Mouse (Mus musculus): ENCODE data around the gene Fam149b.
A peak's percentile ranks its signal among the peaks of the same experiment; 100 is the strongest.

The Fam149b gene

DNA sequence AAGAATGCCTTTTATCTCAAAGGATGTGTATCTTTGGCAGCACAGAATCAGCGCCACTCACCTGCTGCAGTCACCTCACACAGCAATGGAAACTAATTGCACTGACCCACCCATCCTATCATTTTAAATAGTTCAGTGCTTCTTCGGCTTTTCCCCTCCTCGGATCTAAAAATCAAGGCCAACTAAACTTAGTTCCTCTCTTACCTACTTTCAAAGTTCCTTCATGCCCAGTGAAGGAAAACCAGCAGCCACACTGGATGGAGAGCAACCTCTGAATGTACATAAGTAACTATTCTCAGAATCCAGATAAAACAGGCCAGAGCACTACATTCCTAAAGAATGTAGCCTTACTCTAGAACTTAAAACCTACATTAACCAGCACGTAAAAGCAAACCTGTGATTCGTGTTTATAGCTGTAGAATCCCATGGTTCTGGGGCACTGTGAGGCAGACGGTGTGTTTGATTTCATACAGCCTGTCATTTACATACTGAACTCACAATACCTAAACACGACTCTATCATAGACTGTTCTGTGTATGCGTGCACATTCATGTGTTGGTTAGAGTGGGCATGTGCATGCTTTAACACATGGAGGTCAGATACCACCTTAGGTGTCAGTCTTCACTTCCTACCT, 41.6 kb downstream of the Fam149b start:
- DNase-seq (ENCODE audit: low spot score in 2 of 2), result no peak

DNA sequence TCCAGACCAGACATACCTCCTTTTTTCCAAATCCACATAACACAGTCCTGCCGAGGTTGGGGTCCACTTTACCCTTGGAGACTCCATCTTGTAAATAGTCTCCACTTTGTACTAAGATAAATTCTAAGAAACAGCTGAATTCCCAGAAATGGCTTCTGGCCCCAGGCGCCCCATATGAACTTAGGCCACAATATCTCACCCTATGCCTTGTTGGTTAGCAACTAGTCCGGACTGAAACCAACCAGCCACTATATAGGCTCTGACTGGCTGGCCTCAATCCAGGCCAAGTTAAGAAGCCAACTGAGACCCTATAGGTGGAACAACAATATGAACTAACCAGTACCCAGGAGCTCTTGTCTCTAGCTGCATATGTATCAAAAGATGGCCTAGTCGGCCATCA, 44.4 kb downstream of the Fam149b start:
- DNase-seq (ENCODE audit: low spot score in 2 of 2), result no peak

DNA sequence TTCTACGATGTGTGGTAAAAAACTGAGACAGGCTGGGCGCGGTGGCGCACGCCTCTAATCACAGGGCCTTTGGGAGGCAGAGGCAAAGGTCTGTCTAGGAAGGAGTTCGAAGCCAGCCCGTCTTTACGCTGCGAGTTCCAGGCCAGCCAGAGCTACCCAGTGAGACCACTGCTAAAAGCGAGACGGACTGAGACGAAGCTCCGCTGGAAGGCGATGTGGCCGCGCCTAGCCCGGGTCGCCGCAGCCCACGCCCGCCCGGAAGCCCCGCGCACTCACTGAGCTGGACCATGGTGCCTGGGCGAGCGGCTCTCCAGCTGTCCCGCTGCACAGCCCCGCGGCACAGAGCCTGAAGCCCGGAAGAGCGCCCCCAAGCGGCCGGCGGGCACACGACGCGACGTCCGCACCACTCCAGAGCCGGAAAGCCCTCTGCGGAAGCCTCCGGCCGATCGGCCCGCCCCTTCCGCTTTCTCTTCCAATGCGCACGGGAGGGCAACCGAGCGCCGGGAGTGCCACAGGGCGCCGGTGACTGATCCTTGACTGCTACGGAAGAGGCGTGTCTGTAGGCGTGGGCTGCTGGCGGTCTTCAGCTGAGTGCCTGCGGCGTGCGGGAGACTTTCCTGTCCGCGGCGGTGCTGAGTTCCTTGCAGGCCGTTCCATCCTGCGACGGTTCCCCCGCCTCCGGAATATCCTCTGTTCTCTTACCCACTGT, 45.4 kb downstream of the Fam149b start, which contains the start of gene Mrps16:
TSS of gene Mrps16 (minus strand) at position 430 of the 709 bp plus-strand sequence.
- peak; percentile 89 to 95 for DNase-seq (ENCODE audit: low spot score in 2 of 2)

DNA sequence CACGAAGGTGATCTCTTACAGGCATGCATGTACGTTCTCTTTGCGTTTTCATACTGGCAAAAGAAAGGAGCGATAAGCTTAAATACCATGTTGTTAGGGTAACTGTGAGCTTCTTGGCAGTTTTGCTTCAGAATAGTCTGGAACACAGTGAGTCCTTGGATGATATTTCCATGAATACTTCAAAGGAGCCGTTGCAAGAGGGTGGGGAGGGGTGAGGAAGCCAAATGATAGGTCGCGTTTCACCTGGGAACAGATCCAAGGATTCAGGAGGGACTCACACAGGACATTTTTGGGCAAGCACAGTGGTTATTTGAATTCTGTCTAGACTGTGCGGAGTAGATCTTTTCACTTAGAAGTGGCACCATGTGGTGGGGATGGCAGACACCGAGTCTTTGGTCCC, 49.3 kb downstream of the Fam149b start:
- DNase-seq (ENCODE audit: low spot score in 2 of 2), result no peak

DNA sequence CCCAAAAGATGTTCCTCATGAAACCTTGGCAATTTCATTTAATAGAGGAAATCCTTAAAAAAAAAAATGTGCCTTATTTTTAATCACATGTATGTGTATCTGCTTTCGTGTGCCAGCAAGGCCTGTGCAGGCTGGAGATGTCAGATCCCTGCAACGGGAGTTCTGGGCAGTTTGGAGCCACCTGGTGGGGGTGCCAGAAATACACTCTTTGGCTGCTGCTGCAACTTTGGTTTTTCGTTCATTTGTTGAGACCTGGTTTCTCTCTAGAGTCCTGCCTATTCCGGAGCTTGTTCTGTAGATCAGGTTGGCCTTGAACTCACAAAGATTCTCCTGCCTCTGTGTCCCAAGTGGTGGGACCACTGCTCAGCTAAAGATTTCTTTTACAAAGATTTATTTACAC, 50.9 kb downstream of the Fam149b start:
- no peak for DNase-seq (ENCODE audit: low spot score in 2 of 2)

DNA sequence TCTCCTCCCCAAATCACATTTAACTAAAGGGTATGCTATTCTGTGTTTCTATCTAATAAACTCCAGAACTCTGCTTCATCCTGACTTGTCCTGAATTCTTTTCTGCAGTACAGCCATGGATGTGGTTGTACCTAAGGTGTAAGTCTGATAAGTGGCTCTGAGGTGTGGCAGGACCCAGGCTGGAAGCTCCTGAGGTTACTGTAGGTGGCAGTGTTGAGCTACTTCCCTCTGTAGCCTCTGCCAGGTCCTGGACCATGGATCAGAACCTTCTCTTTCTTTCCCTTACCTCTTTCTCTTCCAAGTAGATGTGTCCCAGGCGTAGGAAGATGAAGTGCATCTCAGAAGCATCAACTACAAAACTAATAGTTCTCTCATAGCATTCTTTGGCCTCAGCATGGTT, 52.1 kb downstream of the Fam149b start:
- DNase-seq (ENCODE audit: low spot score in 2 of 2), result peak in 1 of 2 experiments; percentile 52

DNA sequence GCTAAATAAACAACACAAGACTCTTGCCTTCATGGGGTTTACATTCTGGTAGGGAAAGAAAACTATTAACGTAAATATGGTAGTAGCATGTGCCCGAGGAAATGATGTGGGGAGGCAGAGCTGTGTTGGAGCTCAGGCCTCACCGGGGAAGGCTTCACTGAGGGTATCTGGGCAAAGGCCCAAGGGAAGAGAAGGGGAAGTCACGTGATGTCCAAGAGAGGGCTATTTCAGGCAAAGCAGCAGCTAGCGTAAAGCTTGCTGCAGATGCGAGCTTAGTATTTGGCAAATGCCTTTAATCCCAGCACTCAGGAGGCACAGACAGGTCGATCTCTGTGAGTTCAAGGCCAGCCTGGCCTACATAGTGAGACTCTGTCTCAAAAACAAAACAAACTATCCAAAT, 74.3 kb downstream of the Fam149b start:
- no peak for DNase-seq (ENCODE audit: low spot score in 2 of 2)

DNA sequence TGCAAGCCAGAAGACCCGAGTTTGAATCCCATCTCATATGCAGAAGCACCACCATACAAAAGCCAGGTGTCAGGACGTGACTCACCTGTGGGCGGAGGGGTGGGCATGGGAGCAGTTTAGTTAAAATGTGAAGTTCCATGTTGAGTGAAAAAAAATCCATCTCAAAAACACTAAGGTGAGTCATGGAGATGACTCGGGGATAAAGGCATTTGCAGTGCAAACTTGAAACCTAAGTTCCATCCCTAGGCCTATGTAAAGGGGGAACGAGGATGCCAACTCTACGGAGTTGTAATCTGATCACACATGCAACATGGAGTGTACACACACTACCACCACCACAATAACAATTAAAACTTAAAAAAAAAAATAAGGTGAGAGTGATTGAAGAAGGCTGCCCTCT, 75.1 kb downstream of the Fam149b start:
- DNase-seq (ENCODE audit: low spot score in 2 of 2), result no peak

DNA sequence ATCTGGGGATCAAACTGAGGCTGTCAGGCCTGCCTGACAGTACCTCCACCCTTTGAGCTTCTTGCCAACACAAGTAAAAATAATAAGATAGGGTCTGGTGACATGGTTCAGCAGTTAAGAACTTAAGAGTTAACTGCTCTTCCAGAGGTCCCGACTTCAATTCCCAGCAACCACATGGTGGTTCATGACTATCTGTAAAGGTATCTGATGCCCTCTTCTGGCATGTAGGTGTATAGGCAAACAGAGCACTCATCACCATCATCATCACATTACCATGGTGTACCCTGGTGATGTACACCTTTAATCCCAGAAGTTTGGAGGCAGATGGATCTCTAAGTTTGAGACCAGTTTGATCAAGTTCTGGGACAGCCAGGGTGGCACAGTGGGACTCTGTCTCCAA, 80.6 kb downstream of the Fam149b start:
- no peak for DNase-seq (ENCODE audit: low spot score in 2 of 2)

DNA sequence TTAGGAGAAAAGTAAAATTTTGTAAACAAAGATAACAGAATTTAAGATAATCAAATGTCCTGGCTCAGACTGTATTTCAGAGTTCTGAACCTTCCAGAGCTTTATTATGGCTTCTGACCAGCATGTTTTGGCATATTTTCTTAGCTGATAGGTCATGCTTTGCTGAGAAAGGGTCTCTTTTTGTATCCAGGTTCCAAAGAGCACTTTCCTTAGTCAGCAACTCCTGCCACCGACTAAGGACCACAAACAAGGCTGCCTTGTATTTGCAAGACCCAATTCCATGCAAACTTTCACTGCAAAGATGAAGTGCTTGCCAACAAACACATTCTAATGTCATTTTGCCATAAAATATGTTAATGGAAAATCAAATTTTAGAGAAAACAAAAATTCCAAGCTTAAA, 81.9 kb downstream of the Fam149b start:
- DNase-seq (ENCODE audit: low spot score in 2 of 2), result no peak

DNA sequence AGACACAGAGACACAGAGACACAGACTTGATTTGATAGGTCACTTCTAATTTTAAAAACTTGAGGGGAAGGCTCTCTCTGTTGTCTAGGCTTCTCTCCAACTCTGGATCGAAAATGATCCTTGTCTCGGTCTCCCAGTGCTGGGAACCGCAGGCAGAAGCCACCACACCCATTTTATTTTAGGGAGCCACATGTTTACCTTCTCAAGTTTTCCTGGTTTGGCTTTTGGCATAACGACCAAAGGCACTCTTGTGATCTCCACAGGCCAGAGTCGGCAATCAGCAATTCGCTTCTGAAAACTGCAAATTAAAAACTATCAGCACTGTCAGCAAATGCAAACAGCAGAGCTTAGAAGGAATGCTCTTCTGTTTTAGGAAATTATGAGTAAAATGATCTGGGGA, 83.8 kb downstream of the Fam149b start:
- no peak for DNase-seq (ENCODE audit: low spot score in 2 of 2)

DNA sequence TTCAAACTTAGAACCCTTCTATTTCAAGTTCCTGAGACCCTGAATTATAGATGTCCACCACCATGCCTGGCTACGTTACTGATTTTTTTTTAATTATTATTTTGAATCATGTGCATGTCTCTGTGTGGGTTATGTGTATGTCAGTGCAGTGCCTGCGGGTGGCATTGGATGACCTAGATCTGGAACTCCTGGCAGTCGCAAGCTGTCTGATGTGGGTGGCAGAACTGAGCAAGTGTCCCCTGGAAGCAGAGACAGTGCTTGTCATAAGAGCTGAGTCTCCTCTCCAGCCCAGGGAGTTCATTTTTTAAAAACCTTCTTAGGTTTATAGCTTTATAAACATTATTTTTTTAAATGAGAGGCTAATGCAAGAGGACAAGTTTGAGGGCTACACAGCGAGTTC, 84.5 kb downstream of the Fam149b start:
- peak in 1 of 2 experiments; percentile 12 for DNase-seq (ENCODE audit: low spot score in 2 of 2)
